Mouse (Mus musculus): ENCODE measurements around the gene Mmgt1.

The Mmgt1 gene

DNA sequence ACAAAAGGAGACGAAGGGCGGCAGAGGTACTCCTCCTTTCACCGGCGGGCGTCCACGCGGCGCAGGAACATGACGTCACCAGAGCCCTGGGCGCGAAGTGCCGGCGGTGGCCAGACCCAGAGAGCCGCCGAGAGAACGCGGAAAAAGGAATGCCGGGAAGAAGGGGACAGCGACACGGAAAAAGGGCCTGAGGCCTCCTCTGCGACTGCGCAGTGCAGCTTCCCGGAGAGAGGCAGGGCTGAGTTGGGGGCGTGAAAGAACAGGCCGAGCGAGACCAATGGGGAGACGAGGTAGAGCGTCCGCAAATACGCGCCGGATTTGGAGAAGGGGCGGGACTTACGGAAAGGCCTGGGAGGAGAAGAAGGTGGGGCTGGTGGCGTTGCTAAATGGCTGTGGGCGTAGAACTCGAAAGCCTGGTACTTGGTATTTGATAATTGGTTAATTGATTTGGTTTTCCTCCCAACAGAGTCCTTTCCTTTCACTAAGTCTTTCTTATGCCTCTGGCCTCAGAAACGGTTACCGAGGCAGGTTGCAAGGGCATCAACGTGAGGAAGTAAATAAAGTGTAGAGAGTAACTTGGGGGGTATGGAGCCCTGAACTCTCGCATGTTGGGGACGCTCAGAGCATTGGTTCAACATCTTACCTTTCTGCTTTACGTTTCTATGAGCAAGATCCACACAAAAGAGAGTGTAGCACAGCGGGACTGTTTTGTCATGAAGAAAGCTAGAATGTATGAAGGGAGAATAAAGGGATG lies at the start of gene Mmgt1:
Gene Mmgt1 (minus strand): TSS at position 183 of the 754 bp plus-strand sequence.
- DNase-seq, result peak; percentile 95

- no peak for DNase-seq
Measured at GRCm38 (mm10) chrX:56640066-56640465, 42.2 kb upstream of the Mmgt1 start.

GRCm38 (mm10) chrX:56636185-56636584 lies 38.3 kb upstream of the Mmgt1 start:
- DNase-seq, result no peak

- DNase-seq, result no peak
Measured at GRCm38 (mm10) chrX:56615236-56615635, 17.4 kb upstream of the Mmgt1 start.

DNA sequence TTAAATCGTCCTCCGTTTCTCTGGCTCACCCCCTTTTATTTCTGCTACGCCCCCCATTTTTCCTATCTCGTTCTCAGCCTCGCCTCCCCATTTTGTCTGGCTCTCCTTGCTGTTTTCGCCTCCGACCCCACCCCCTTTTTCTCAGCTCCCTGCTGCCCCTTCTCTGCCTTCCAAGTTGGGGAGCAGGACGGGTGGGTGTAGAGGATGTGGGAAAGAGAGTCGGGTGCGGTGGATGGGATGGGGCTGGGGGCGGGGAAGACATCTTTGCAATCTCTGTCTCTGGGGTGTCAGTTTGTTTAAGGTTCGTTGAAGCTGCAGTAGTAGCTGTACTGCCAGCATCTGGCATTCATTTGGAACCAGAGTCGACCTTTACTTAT lies 12.4 kb upstream of the Mmgt1 start:
- no peak for DNase-seq

GRCm38 (mm10) chrX:56609623-56610317 lies 11.9 kb upstream of the Mmgt1 start, which contains the start of gene Slc9a6:
TSS of gene Slc9a6 (plus strand) at chrX:56609757.
- peak; percentile 73 for DNase-seq

DNA sequence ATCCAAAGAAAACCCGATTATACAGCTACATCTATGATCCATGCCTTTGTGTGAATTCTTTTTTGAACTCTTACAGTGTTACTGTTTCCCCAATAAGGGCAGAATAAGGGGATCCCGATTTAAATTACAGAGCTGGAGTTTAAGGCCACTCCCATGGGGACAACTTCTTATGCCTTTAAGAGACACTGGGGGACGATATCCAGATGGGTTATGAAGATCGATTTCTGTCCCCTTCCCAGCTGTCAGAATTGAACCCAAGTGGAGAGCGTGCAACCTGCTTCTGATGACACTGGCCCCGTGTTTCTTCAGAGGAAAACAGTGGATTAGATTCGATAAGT lies 11.4 kb upstream of the Mmgt1 start:
- no peak for DNase-seq

- DNase-seq, result no peak
Measured at GRCm38 (mm10) chrX:56607032-56607710, 9.3 kb upstream of the Mmgt1 start.

- DNase-seq, result no peak
Measured at GRCm38 (mm10) chrX:56606536-56606935, 8.7 kb upstream of the Mmgt1 start.

DNA sequence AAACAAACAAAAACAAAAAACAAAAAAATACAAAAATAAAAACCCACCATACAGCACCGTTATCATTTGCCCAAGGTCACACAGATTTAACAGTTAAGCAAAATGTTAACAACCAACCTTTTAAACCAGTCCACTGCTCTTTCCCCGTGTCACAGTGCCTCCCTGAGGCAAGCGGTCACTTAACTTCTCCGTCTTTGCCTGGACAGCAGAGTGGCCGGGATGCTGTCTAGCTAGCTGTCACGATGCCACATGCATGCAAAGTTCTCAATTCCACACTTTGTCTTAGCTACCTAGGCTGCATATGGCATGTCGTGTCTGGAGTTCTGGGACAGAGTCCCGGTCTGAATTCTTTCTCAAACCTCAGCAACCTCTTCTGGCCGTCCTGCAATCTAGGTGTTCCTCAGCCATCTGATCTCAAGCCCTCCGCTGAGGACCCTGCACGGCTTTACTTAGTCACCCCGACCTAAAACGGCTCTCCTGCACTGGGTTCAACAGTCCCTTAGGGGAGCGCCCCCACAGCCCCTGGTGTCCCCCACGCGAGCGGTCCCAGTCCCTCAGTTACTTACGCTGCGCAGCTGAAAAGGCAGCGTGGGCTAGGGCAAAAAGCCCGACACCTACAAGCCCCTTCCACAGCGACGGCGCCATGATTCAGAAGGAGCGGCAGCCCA lies 516 bp downstream of the Mmgt1 start:
- DNase-seq, result peak; percentile 24

DNA sequence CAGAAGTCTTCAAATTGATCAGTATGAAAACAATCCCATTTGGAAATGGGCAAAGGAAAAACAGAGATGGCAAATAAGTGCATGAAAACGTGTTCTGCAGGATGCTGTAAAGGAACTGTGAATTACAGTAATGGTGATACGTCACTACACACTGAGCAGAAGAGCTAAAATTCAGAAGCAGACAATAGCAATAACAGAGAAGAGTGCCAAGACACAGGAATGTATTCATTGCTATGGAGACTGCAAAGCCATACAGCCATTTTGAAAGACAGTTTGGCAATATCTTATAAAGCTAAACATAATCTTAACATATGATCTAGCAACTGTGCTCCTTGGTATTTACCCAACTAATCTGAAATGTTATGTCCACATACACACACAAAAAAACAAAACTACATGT lies 19.7 kb downstream of the Mmgt1 start:
- DNase-seq, result no peak

- peak; percentile 5 for DNase-seq
Measured at GRCm38 (mm10) chrX:56572465-56572864, 25.4 kb downstream of the Mmgt1 start.

DNA sequence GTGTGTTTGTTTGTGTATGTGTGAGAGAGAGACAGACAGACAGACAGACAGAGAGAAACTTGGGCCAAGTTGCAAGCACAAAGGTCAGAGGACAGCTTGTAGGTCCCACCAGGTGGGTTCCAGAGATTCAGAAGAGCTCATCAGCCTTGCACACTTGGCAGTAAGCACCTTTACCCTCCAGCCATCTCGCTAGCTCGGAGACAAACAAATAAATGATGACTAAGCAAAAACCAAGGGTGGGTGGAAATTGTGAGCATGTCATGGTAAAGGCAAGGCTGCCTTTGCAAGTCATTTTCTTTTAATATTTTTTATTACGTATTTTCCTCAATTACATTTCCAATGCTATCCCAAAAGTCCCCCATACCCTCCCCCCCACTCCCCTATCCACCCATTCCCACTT lies 44.3 kb downstream of the Mmgt1 start:
- no peak for DNase-seq

DNA sequence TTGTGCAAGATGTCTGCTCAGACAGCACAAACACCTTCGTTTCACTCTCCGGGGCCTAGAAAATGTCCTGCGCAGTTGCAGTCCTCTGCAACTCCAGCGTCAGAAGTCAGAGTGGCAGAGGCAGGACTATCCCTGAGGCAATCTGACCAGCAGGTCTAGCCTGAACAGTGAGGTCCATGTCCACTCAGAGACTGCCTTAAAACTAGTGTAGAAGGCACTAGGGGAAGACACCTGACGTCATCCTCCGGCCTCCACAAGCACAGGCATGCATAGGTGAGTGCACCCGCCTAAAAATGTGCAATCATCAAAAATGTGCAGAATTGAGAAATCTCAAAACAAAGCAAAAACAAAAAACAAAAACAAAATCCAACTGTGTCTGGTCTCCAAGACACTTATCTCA lies 48.4 kb downstream of the Mmgt1 start, which contains the start of gene Gm648:
Gene Gm648 (minus strand): TSS at position 101 of the 400 bp plus-strand sequence.
- no peak for DNase-seq

- DNase-seq, result peak; percentile 18
Measured at GRCm38 (mm10) chrX:56537162-56537561, 60.7 kb downstream of the Mmgt1 start.
